Mouse (Mus musculus) heart, embryonic 12.5 days (tissue): ENCODE results near the gene Lmod1. TPM values are rescaled to one million over a fixed set of nuclear protein-coding genes. Genes with fewer than 3 reads are reported as not detected.

ENCODE experiments used
- ATAC-seq: fragments of 200-750 bp; cut with Nextera tagmentation; 2 replicates; pipeline ENCODE4 v1.8.0; 2017; ENCODE audit warnings: moderate TSS enrichment, moderate library complexity; ENCODE audit not compliant: insufficient number of reproducible peaks, low FRiP score
- H3K27ac ChIP-seq: fragments of 300-500 bp; sonication (generic); 2 replicates; pipeline ENCODE4 v1.5.1; 2016; ENCODE audit warnings: mild to moderate bottlenecking, moderate library complexity; ENCODE audit not compliant: poor library complexity, severe bottlenecking
- H3K27me3 ChIP-seq: fragments of 300-500 bp; sonication (generic); replicated peaks from 2 replicates; pipeline ENCODE4 v1.6.1; 2016; ENCODE audit warnings: mild to moderate bottlenecking, moderate library complexity
- H3K36me3 ChIP-seq: fragments of 300-500 bp; sonication (generic); 2 replicates; pipeline ENCODE4 v1.6.1; 2016; ENCODE audit warnings: mild to moderate bottlenecking, moderate library complexity
- H3K4me1 ChIP-seq: fragments of 300-500 bp; sonication (generic); replicated peaks from 2 replicates; pipeline ENCODE4 v1.6.1; 2016; ENCODE audit warnings: mild to moderate bottlenecking
- H3K4me2 ChIP-seq: fragments of 300-500 bp; sonication (generic); 2 replicates; pipeline ENCODE4 v1.6.1; 2016; ENCODE audit warnings: mild to moderate bottlenecking, moderate library complexity
- H3K4me3 ChIP-seq: fragments of 300-500 bp; sonication (generic); 2 replicates; pipeline ENCODE4 v1.5.1; 2016; ENCODE audit warnings: mild to moderate bottlenecking
- H3K9ac ChIP-seq: fragments of 300-500 bp; sonication (generic); 2 replicates; pipeline ENCODE4 v1.6.1; 2016; ENCODE audit warnings: mild to moderate bottlenecking, moderate library complexity
- H3K9me3 ChIP-seq: fragments of 300-500 bp; sonication (generic); replicated peaks from 2 replicates; pipeline ENCODE4 v1.6.1; 2016; ENCODE audit warnings: mild to moderate bottlenecking, moderate library complexity
- WGBS: fragments of 180-500 bp; shearing (Covaris S2); methylation state at CpG from one replicate; pipeline ENCODE4 v1.1.7; 2016; 5-methylcytosine and 5-hydroxymethylcytosine counted together
- polyA plus RNA-seq: library from polyadenylated mRNA; unstranded; fragments of >200 nt; fragmentation: Nextera tagmentation; extraction: Ambion mirVana; gene quantifications from 2 replicates; pipeline ENCODE4 v1.2.1, GENCODE M21; 2016

Gene Lmod1
- polyA plus RNA-seq, 1 experiment from 2014 or later: 1.3 TPM

DNA sequence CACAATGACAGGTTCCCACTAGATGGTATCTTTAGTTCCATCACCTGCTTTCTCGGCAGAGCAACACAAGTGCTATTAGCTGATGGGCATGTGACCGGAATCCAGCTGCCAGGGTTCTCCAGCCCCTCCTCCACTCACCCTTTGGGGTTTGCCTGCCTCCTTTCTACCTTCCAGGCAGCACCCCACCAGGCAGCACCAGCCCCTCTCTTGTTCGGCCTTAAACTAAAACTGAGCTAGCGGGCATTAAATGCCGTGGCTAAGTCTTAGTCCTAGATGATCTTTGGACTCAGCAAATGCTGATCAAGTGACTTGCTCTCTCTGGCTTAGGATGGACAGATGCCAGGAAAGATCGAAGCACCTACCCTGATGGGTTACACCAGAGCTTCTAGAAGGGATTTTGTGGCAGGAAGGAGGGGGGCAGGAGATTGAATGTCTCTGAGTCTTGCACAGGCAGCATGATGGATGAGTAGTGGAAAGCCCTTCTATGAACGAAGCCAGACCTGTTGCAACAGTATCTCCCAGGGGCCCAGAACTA is 1.2 kb upstream of the Lmod1 start:
- 0 out of 2 replicates have a peak, but pooled peaks cover 9% of the 10 kb centered on the region for H3K27me3 ChIP-seq
- 77% methylated on average over 7 of the region's 7 CpGs for WGBS
- ATAC-seq: no peak
- H3K4me3 ChIP-seq: no peak overlapping the region
- no peak overlapping the region for H3K9ac ChIP-seq
- no peak overlapping the region for H3K4me2 ChIP-seq
- no peaks in the 10 kb centered on the region for H3K36me3 ChIP-seq
- H3K27ac ChIP-seq: no peak overlapping the region
- no peaks in the 10 kb centered on the region for H3K9me3 ChIP-seq
- peaks cover 9% of the 10 kb centered on the region for H3K4me1 ChIP-seq

DNA sequence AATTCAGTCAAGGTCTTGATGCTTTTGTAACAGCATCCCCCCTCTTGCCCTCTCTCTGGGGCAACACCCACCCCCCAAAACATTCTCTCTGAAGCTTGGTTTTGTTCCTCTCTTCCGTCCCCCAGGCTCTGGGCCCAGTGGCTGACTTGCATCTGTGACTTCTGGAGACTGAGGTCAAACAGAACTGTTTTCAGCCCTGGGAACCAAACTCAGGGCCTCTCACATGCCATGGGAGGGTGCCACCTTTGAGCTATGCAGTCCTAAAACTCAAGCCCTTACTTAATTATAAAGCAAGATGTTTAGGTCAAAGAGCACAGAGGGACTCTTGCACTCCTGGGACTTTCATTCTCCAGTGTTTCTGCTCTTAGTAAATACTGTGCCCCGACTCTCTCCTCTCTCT is 1.3 kb downstream of the Lmod1 start:
- Histone ChIP-seq H3K27ac (no peak overlapping the region), H3K27me3 (0 out of 2 replicates have a peak, but pooled peaks cover 9% of the 10 kb centered on the region), H3K36me3 (no peaks in the 10 kb centered on the region), H3K4me3 (no peak overlapping the region), H3K4me1 (peaks cover 19% of the 10 kb centered on the region), H3K9me3 (no peaks in the 10 kb centered on the region), H3K9ac (no peak overlapping the region), H3K4me2 (no peak overlapping the region)
- WGBS: 70% methylated on average over 2 of the region's 2 CpGs
- no peak for ATAC-seq

DNA sequence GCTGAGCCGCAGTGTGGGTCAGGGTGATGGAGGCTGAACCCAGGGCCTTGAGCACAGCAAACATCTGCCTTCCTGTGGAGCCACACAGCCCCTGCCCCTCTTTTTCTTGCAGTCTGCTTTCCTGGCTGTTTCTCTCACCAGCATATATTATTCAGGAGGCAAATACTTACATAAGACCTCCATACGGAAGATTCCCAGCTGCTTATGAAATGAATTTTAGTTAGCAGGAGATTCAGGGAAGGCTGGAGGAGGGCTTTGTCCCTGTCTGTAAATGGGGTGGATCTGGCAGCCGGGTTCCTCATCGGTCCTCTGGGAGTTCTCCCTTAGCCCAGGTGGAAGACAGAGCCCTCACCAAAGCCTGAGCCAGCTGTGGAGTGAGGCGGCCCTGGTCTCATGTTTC is 3.8 kb downstream of the Lmod1 start:
- Histone ChIP-seq H3K36me3 (no peaks in the 10 kb centered on the region), H3K4me1 (peaks cover 26% of the 10 kb centered on the region), H3K9me3 (no peaks in the 10 kb centered on the region), H3K27ac (no peak overlapping the region), H3K4me2 (no peak overlapping the region), H3K9ac (no peak overlapping the region), H3K27me3 (0 out of 2 replicates have a peak, but pooled peaks cover 9% of the 10 kb centered on the region), H3K4me3 (no peak overlapping the region)
- 69% methylated on average over 5 of the region's 5 CpGs for WGBS
- no peak for ATAC-seq

DNA sequence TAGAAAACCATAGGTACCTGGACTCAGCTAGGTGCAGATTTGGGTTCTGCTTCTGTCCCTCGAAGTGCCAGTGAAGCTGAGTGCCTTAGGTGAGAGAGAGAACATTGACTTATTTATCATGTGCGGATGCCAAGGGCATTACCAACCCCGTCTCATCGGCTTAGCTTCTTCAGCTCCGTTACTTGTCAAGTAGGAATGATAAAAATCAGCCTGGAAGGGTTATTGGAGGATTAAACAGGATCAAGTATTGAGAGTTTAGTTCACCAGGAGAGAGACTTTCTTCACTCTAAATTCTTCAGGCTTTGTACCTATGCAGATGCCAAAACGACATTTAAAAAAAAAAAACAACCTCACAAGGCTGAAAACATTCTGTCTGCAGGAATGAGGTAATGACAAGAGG is 6.0 kb downstream of the Lmod1 start:
- Histone ChIP-seq H3K4me2 (no peak overlapping the region), H3K27ac (no peak overlapping the region), H3K27me3 (0 out of 2 replicates have a peak, but pooled peaks cover 5% of the 10 kb centered on the region), H3K36me3 (no peaks in the 10 kb centered on the region), H3K9ac (no peak overlapping the region), H3K9me3 (no peaks in the 10 kb centered on the region), H3K4me3 (no peak overlapping the region), H3K4me1 (peaks cover 27% of the 10 kb centered on the region)
- no peak for ATAC-seq
- WGBS: 49% methylated on average over 6 of the region's 6 CpGs

DNA sequence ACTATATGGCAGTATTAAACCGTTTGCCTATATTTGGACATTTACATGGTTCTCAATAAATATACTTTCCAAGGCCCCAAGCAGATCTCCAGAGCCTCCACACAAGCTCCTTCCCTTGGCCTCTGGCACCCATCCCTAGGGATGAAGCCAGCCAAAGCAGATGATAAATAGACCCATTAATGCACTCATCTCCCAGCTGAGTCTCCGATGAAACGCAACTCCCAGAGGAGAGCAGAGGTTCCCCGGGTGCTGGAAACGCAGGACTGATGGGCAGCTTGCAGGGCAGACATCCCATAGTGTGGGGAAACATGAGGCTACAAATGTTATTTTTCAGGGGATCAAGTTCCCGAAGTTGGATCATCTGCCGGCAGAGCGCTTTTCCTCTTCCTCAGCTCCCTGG is 17.3 kb downstream of the Lmod1 start:
- WGBS: 81% methylated on average over 8 of the region's 8 CpGs
- no peaks in the 10 kb centered on the region for H3K36me3 ChIP-seq
- H3K4me2 ChIP-seq: no peak overlapping the region
- no peak overlapping the region for H3K9ac ChIP-seq
- H3K9me3 ChIP-seq: no peaks in the 10 kb centered on the region
- H3K27me3 ChIP-seq: no peaks in the 10 kb centered on the region
- no peak overlapping the region for H3K27ac ChIP-seq
- no peak for ATAC-seq
- peaks cover 7% of the 10 kb centered on the region; the same call in 1 of the 2 replicates for H3K4me1 ChIP-seq
- H3K4me3 ChIP-seq: no peak overlapping the region

DNA sequence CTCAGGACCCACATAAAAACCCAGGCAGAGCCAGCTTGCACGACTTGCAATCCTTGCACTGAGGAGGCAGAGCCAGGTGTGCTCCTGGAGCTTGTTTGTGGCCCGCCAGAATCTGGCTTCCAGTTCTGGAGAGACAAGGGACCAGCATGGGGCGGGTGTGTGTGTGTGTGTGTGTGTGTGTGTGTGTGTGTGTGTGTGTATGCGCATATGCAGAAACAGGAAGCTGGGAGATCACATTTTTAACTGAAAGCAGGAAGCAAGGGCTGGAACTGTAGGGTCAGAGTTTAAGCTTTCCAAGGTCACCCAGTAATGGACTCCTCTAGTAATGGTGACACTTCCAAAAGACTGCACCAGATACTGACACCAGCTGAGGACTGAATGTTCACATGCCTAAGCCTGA is 19.4 kb downstream of the Lmod1 start:
- WGBS: 62% methylated on average over 4 of the region's 4 CpGs
- H3K9ac ChIP-seq: no peak overlapping the region

DNA sequence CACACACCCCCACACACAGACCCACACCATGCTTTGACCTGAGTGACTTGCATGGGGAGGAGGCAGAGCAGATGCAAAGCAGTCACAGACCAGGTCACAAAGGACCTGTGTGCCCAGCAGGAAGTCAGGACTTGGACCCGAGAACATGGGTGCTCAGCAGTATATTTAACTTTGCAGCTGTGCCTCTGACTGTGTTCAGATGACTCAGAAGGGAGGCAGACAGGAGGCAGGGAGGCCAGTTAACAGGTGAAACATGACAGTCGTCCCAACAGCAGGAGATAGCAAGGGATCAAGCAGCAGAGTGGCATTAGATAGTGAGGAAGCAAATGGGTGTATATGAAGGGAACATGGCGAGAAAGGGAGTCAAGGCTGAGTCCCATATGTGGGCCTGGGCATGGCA is 22.3 kb downstream of the Lmod1 start:
- Histone ChIP-seq H3K27me3 (no peaks in the 10 kb centered on the region), H3K4me3 (no peak overlapping the region), H3K27ac (no peak overlapping the region), H3K4me1 (peaks cover 21% of the 10 kb centered on the region; the same call in 1 of the 2 replicates), H3K4me2 (no peak overlapping the region), H3K9ac (no peak overlapping the region), H3K9me3 (no peaks in the 10 kb centered on the region), H3K36me3 (no peaks in the 10 kb centered on the region)
- no peak for ATAC-seq
- WGBS: 58% methylated on average over 3 of the region's 3 CpGs

More for the DNA sequence above, 19.4 kb downstream of the Lmod1 start:
- H3K27ac ChIP-seq: no peak overlapping the region
- H3K4me1 ChIP-seq: peaks cover 21% of the 10 kb centered on the region; the same call in 1 of the 2 replicates
- H3K4me2 ChIP-seq: no peak overlapping the region
- ATAC-seq: no peak
- H3K9me3 ChIP-seq: no peaks in the 10 kb centered on the region
- H3K36me3 ChIP-seq: no peaks in the 10 kb centered on the region
- H3K27me3 ChIP-seq: no peaks in the 10 kb centered on the region
- no peak overlapping the region for H3K4me3 ChIP-seq

DNA sequence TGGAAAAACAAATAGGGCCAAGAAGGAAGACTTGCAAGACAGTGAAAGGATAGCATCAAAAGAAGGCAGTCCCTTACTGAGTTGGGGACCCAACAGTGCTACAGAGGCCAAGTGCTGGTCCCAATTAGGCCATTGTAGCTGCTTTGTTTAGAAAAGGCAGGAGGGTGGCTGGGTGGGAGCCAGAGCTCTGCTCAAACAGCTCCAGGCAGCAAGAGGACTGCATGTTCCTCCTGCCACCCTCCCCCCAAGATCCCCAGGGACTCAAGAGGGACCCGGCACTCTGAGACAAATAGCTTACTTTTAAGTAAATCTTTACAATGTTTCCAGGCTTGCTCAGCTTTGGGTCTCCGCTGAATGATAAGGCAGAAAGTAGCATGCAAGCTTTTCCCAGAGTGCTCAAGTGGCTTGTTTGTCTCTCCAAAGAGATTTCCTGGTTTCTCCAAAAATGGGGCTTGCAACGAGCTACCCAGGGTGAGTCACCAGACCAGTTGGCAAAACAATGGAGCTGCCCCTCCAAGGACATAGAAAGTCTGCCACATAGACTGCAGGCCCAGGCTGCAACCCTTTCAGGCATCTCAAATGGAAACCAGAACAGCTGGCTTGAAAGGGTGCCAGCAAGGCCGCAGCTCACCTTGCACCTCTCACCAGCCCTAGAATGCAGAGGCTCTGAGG is 23.0 kb downstream of the Lmod1 start:
- ATAC-seq: no peak
- H3K9me3 ChIP-seq: no peaks in the 10 kb centered on the region
- peaks cover 21% of the 10 kb centered on the region; the same call in 1 of the 2 replicates for H3K4me1 ChIP-seq
- H3K27ac ChIP-seq: 0 out of 2 replicates have a peak overlapping the region, but pooled peaks have one; percentile 25
- H3K36me3 ChIP-seq: no peaks in the 10 kb centered on the region
- no peak overlapping the region for H3K9ac ChIP-seq
- H3K4me3 ChIP-seq: no peak overlapping the region
- 34% methylated on average over 4 of the region's 4 CpGs for WGBS
- H3K4me2 ChIP-seq: no peak overlapping the region
- H3K27me3 ChIP-seq: no peaks in the 10 kb centered on the region

DNA sequence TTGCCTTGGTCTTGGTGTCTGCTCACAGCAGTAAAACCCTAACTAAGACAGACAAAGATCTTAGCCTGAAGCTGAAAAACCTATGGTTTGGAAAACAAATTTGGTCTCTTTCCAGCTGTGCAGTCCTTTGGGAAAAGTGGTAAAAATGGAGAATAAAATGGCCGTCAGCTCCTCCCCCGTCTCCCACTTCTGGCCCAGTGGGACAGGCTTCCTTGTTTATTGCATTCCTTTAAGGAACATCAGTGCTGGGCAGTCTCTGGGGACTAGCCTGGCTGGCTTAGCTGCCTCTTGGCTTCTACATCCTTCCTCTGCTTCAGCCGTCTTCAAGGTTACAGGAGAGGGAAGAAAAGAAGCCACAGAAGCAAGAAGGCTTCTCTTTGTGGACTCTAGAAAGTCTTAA is 27.3 kb downstream of the Lmod1 start:
- Histone ChIP-seq H3K9me3 (no peaks in the 10 kb centered on the region), H3K9ac (no peak overlapping the region), H3K36me3 (no peaks in the 10 kb centered on the region), H3K27ac (no peak overlapping the region), H3K4me3 (no peak overlapping the region), H3K27me3 (no peaks in the 10 kb centered on the region), H3K4me2 (no peak overlapping the region), H3K4me1 (peaks cover 14% of the 10 kb centered on the region; the same call in 1 of the 2 replicates)
- WGBS: 74% methylated on average over 3 of the region's 3 CpGs
- no peak for ATAC-seq

DNA sequence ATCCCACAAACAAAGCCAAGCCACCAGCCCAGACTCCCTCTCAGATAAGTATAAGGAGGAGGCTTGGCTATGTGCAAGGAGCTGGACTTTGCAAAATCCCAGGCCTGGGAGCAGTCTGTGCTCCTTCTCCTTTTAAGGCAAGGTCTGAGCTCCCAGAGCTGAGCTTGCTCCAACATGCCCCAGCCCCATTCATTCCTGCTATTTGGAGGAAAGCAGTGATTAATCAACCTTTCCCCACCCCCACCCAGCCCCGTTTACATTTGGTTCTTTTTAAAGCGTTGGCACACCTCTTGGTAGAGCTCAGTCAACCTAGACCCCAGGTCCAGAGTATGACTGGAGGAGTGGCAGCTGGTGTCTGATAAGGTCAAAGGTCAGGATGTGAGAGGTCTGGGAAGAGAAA is 34.5 kb downstream of the Lmod1 start:
- 24% methylated on average over 2 of the region's 2 CpGs for WGBS

DNA sequence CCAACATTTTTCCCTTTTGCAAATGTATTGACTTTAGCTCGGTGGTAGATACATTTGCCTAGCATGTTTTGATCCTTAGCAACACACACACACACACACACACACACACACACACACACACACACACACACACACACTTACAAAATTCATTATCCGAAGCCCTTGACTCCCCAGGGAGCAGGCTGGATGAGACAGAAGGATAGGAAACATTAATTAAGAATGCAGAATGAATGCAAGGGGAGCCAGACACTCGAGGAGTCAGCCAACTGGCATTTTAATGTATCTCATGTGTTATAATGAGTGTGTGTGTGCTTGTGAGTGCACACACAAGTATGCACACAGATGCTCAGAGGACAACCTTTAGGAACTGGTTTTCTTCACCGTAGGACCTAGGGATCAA is 36.9 kb downstream of the Lmod1 start:
- 0 out of 2 replicates have a peak, but pooled peaks cover 3% of the 10 kb centered on the region for H3K27me3 ChIP-seq
- no peak overlapping the region for H3K9ac ChIP-seq
- no peaks in the 10 kb centered on the region for H3K36me3 ChIP-seq
- 80% methylated on average over 4 of the region's 4 CpGs for WGBS
- no peak for ATAC-seq
- H3K9me3 ChIP-seq: peaks cover 8% of the 10 kb centered on the region; the same call in 1 of the 2 replicates
- H3K4me2 ChIP-seq: no peak overlapping the region
- peaks cover 20% of the 10 kb centered on the region for H3K4me1 ChIP-seq
- no peak overlapping the region for H3K27ac ChIP-seq
- H3K4me3 ChIP-seq: no peak overlapping the region

More for the DNA sequence above, 34.5 kb downstream of the Lmod1 start:
- Histone ChIP-seq H3K9me3 (peaks cover 8% of the 10 kb centered on the region; the same call in 1 of the 2 replicates), H3K27ac (no peak overlapping the region), H3K4me1 (peaks cover 20% of the 10 kb centered on the region), H3K36me3 (no peaks in the 10 kb centered on the region), H3K4me2 (no peak overlapping the region), H3K4me3 (no peak overlapping the region), H3K27me3 (no peaks in the 10 kb centered on the region), H3K9ac (no peak overlapping the region)
- ATAC-seq: peak; percentile 57
